In genomic region chr8:50689033-50689432, GRCm38 (mm10) we compare ENCODE assay signal across 32 mouse cellular contexts.
DNase-seq lines count a peak whose midpoint lies in the region; ATAC-seq lines count a peak whose summit lies in the region.
"Had no signal": no experiment of that assay in that cellular context is flagged by ENCODE, and none has a peak within 500 bp of the region (broad histone marks: within the 10 kb centered on the region; RNA-seq: fewer than 3 reads in every experiment).

No protein-coding gene starts in this region.

- no peaks in the 10 kb centered on the region for H3K36me3 ChIP-seq in hindbrain, embryonic 14.5 days (replicated peaks; ENCODE audit: control insufficient read depth, insufficient read depth)
- H3K36me3 ChIP-seq in hindbrain, embryonic 13.5 days: no peaks in the 10 kb centered on the region
- no peaks in the 10 kb centered on the region for H3K36me3 ChIP-seq in midbrain, embryonic 14.5 days (ENCODE audit: control insufficient read depth, insufficient read depth, low read length)
- no peaks in the 10 kb centered on the region for H3K36me3 ChIP-seq in midbrain, embryonic 10.5 days
- no peaks in the 10 kb centered on the region for H3K36me3 ChIP-seq in heart, embryonic 12.5 days
- H3K36me3 ChIP-seq: embryonic facial prominence, embryonic 10.5 days; embryonic facial prominence, embryonic 13.5 days; forebrain, embryonic 12.5 days; G1E; heart, embryonic 15.5 days; hindbrain, embryonic 10.5 days; hindbrain, embryonic 15.5 days had no signal

- no peaks in the 10 kb centered on the region for H3K9me3 ChIP-seq in hindbrain, embryonic 14.5 days (ENCODE audit: control insufficient read depth, low read length)
- no peaks in the 10 kb centered on the region for H3K9me3 ChIP-seq in hindbrain, embryonic 13.5 days
- H3K9me3 ChIP-seq in midbrain, embryonic 14.5 days (ENCODE audit: control insufficient read depth, low read length): no peaks in the 10 kb centered on the region
- H3K9me3 ChIP-seq in midbrain, embryonic 10.5 days (replicated peaks): no peaks in the 10 kb centered on the region
- H3K9me3 ChIP-seq in heart, embryonic 12.5 days (replicated peaks): no peaks in the 10 kb centered on the region
- H3K9me3 ChIP-seq: embryonic facial prominence, embryonic 10.5 days; embryonic facial prominence, embryonic 13.5 days; forebrain, embryonic 12.5 days; G1E; heart, embryonic 15.5 days; hindbrain, embryonic 10.5 days; hindbrain, embryonic 15.5 days had no signal

- no peak overlapping the region for H3K27ac ChIP-seq in hindbrain, embryonic 14.5 days
- no peak overlapping the region for H3K27ac ChIP-seq in hindbrain, embryonic 13.5 days
- H3K27ac ChIP-seq in midbrain, embryonic 14.5 days (replicated peaks; ENCODE audit: low read depth, low read length): no peak overlapping the region
- H3K27ac ChIP-seq in midbrain, embryonic 10.5 days (replicated peaks): no peak overlapping the region
- no peak overlapping the region for H3K27ac ChIP-seq in heart, embryonic 12.5 days (ENCODE audit: poor library complexity, severe bottlenecking)
- H3K27ac ChIP-seq: embryonic facial prominence, embryonic 10.5 days; embryonic facial prominence, embryonic 13.5 days; forebrain, embryonic 12.5 days; gastrocnemius, adult 2 months; heart, embryonic 15.5 days; hindbrain, embryonic 10.5 days; hindbrain, embryonic 15.5 days had no signal

- WGBS in hindbrain, embryonic 14.5 days: 30% methylated on average over 1 of the region's 1 CpGs
- WGBS in hindbrain, embryonic 13.5 days: 57% methylated on average over 1 of the region's 1 CpGs
- WGBS in midbrain, embryonic 14.5 days: 18% methylated on average over 1 of the region's 1 CpGs
- 62% methylated on average over 1 of the region's 1 CpGs for WGBS in midbrain, embryonic 10.5 days
- 73% methylated on average over 1 of the region's 1 CpGs for WGBS in heart, embryonic 12.5 days

- DNase-seq in hindbrain, embryonic 14.5 days (ENCODE audit: low spot score): no peak
- peak; percentile 66 for DNase-seq in midbrain, embryonic 14.5 days
- no peak for DNase-seq in midbrain, embryonic 10.5 days (ENCODE audit: low spot score)
- DNase-seq in retina, embryonic 14.5 days (ENCODE audit: low spot score): peak; percentile 24
- DNase-seq in cerebellum, adult 11 months: no peak
- DNase-seq: adrenal gland, postnatal 10 days; adrenal gland, postnatal 36 days; B cell, adult 2 months; cerebellum, adult 11-12 months; cerebellum, adult 8-10 months; cerebellum, postnatal 10 days; cerebellum, postnatal 36 days; embryo, embryonic 11 days; forebrain, postnatal 0 days; gastrocnemius, adult 2 months; gastrocnemius, postnatal 14 days; heart, adult 11 months; heart, postnatal 10 days; heart, postnatal 36 days had no signal

- H3K4me1 ChIP-seq in hindbrain, embryonic 14.5 days (replicated peaks; ENCODE audit: control insufficient read depth, insufficient read depth, low read length): no peaks in the 10 kb centered on the region
- H3K4me1 ChIP-seq in hindbrain, embryonic 13.5 days (replicated peaks): no peaks in the 10 kb centered on the region
- H3K4me1 ChIP-seq in midbrain, embryonic 14.5 days (ENCODE audit: control insufficient read depth, insufficient read depth, low read length): no peaks in the 10 kb centered on the region
- H3K4me1 ChIP-seq in midbrain, embryonic 10.5 days: no peaks in the 10 kb centered on the region
- no peaks in the 10 kb centered on the region for H3K4me1 ChIP-seq in heart, embryonic 12.5 days (replicated peaks)
- H3K4me1 ChIP-seq: embryonic facial prominence, embryonic 10.5 days; embryonic facial prominence, embryonic 13.5 days; heart, embryonic 15.5 days; hindbrain, embryonic 10.5 days; hindbrain, embryonic 15.5 days had no signal

- H3K27me3 ChIP-seq in hindbrain, embryonic 14.5 days (ENCODE audit: control insufficient read depth, insufficient read depth, low read length): no peaks in the 10 kb centered on the region
- no peaks in the 10 kb centered on the region for H3K27me3 ChIP-seq in hindbrain, embryonic 13.5 days
- no peaks in the 10 kb centered on the region for H3K27me3 ChIP-seq in midbrain, embryonic 14.5 days (ENCODE audit: control insufficient read depth, insufficient read depth, low read length)
- H3K27me3 ChIP-seq in midbrain, embryonic 10.5 days (ENCODE audit: low read depth, poor library complexity, severe bottlenecking): no peaks in the 10 kb centered on the region
- no peaks in the 10 kb centered on the region for H3K27me3 ChIP-seq in heart, embryonic 12.5 days (replicated peaks)
- H3K27me3 ChIP-seq: CH12.LX; embryonic facial prominence, embryonic 13.5 days; forebrain, embryonic 12.5 days; heart, embryonic 15.5 days; hindbrain, embryonic 15.5 days had no signal

- H3K9ac ChIP-seq in hindbrain, embryonic 14.5 days: no peak overlapping the region
- H3K9ac ChIP-seq in hindbrain, embryonic 13.5 days: no peak overlapping the region
- no peak overlapping the region for H3K9ac ChIP-seq in midbrain, embryonic 14.5 days (replicated peaks; ENCODE audit: low read length)
- H3K9ac ChIP-seq in heart, embryonic 12.5 days: no peak overlapping the region
- H3K9ac ChIP-seq: embryonic facial prominence, embryonic 13.5 days; forebrain, embryonic 12.5 days; forebrain, postnatal 0 days; heart, embryonic 15.5 days; hindbrain, embryonic 15.5 days had no signal

- H3K4me3 ChIP-seq in hindbrain, embryonic 14.5 days (replicated peaks; ENCODE audit: low read length): no peak overlapping the region
- H3K4me3 ChIP-seq in hindbrain, embryonic 13.5 days: no peak overlapping the region
- H3K4me3 ChIP-seq in midbrain, embryonic 14.5 days (replicated peaks; ENCODE audit: low read depth, low read length): no peak overlapping the region
- no peak overlapping the region for H3K4me3 ChIP-seq in midbrain, embryonic 10.5 days
- H3K4me3 ChIP-seq in heart, embryonic 12.5 days: no peak overlapping the region
- H3K4me3 ChIP-seq: embryonic facial prominence, embryonic 10.5 days; embryonic facial prominence, embryonic 13.5 days; erythroblast, embryonic 14.5 days; forebrain, embryonic 12.5 days; gastrocnemius, adult 2 months; heart, embryonic 15.5 days; hindbrain, embryonic 10.5 days; hindbrain, embryonic 15.5 days had no signal

- no peak overlapping the region for H3K4me2 ChIP-seq in hindbrain, embryonic 14.5 days (replicated peaks)
- H3K4me2 ChIP-seq in hindbrain, embryonic 13.5 days: no peak overlapping the region
- H3K4me2 ChIP-seq in midbrain, embryonic 14.5 days (ENCODE audit: low read length): no peak overlapping the region
- no peak overlapping the region for H3K4me2 ChIP-seq in heart, embryonic 12.5 days
- H3K4me2 ChIP-seq: embryonic facial prominence, embryonic 13.5 days; forebrain, embryonic 12.5 days; heart, embryonic 11.5 days; heart, embryonic 15.5 days; hindbrain, embryonic 15.5 days had no signal

- ATAC-seq in hindbrain, embryonic 14.5 days (ENCODE audit: low FRiP score): 0 out of 2 replicates have a peak, but pooled peaks have one; percentile 48
- no peak for ATAC-seq in hindbrain, embryonic 13.5 days (ENCODE audit: low FRiP score)
- peak; percentile 64; the same call in 1 of the 2 replicates for ATAC-seq in midbrain, embryonic 14.5 days (ENCODE audit: low FRiP score, low TSS enrichment)
- ATAC-seq in heart, embryonic 12.5 days (ENCODE audit: insufficient number of reproducible peaks, low FRiP score): no peak
- ATAC-seq: forebrain, postnatal 0 days; Patski had no signal

Comparison
In these comparisons a context has a peak if more than half of its experiments do, and no peak if none do; other contexts are left out.
1. ATAC-seq: peak in hindbrain, embryonic 14.5 days (single experiment) and midbrain, embryonic 14.5 days (single experiment); none in hindbrain, embryonic 13.5 days (single experiment) and heart, embryonic 12.5 days (single experiment).
2. DNase-seq: peak in midbrain, embryonic 14.5 days (single experiment) and retina, embryonic 14.5 days (single experiment); none in hindbrain, embryonic 14.5 days (single experiment), midbrain, embryonic 10.5 days (single experiment) and cerebellum, adult 11 months (single experiment).